Mouse (Mus musculus) spleen, adult 2 months (tissue): ENCODE measurements around the gene C8g.

Source experiments
- CTCF ChIP-seq: fragments of 200-500 bp; IDR thresholded peaks from 2 replicates; pipeline ENCODE4 v1.5.1; 2011; ENCODE audit warnings: mild to moderate bottlenecking, inconsistent platforms; ENCODE audit not compliant: insufficient read depth, insufficient read length, insufficient replicate concordance; ENCODE audit errors: extremely low read depth
- POLR2A ChIP-seq: fragments of 200-500 bp; IDR thresholded peaks from 2 replicates; pipeline ENCODE4 v1.6.1; 2011; ENCODE audit warnings: low read depth, low read length, inconsistent platforms

- no peak for TF ChIP-seq CTCF
- no peak for TF ChIP-seq POLR2A
These were observed 12.8 kb downstream of the C8g start for GRCm38 (mm10) chr2:25488671-25489068.
